Mouse (Mus musculus) MEL (cell line): ENCODE data around the gene Etv5.

Experiments used
- CHD2 ChIP-seq: IDR thresholded peaks from 2 replicates; pipeline ENCODE4 v1.6.1; 2011; ENCODE audit warnings: low read length, improper control_type of control experiment
- CTCF ChIP-seq, 3 experiments: IDR thresholded peaks in 2 of 3; conservative IDR thresholded peaks in 1 of 3; 2 replicates each; pipeline ENCODE4 v1.5.1; 2011 to 2012; ENCODE audit warnings: low read length in 3 of 3, low read depth in 2 of 3, mild to moderate bottlenecking in 2 of 3, improper control_type of control experiment in 1 of 3, inconsistent platforms in 1 of 3, mixed read lengths in 1 of 3, moderate library complexity in 1 of 3; ENCODE audit not compliant: control insufficient read depth in 1 of 3, insufficient read depth in 1 of 3, poor library complexity in 1 of 3, severe bottlenecking in 1 of 3
- EP300 ChIP-seq, 2 experiments: IDR thresholded peaks; 2 replicates each; pipeline ENCODE4 v1.6.1; 2011; ENCODE audit warnings: improper control_type of control experiment in 2 of 2, low read length in 2 of 2, low read depth in 1 of 2, mild to moderate bottlenecking in 1 of 2
- ETS1 ChIP-seq: IDR thresholded peaks from 2 replicates; pipeline ENCODE4 v1.6.1; 2012; ENCODE audit warnings: low read depth, mild to moderate bottlenecking, inconsistent platforms, low read length, improper control_type of control experiment, moderate library complexity
- GATA1 ChIP-seq: IDR thresholded peaks from 2 replicates; pipeline ENCODE4 v1.6.1; 2011; ENCODE audit warnings: low read depth, low read length, improper control_type of control experiment
- MAX ChIP-seq: IDR thresholded peaks from 2 replicates; pipeline ENCODE4 v1.6.1; 2011; ENCODE audit warnings: low read length, improper control_type of control experiment
- MAZ ChIP-seq: IDR thresholded peaks from 2 replicates; pipeline ENCODE4 v1.6.1; 2012; ENCODE audit warnings: low read depth, mild to moderate bottlenecking, inconsistent platforms, low read length, improper control_type of control experiment
- MEF2A ChIP-seq: IDR thresholded peaks from 2 replicates; pipeline ENCODE4 v1.6.1; 2014; ENCODE audit warnings: low read depth, mild to moderate bottlenecking, inconsistent platforms, low read length, improper control_type of control experiment; ENCODE audit not compliant: poor library complexity, insufficient replicate concordance, severe bottlenecking; ENCODE audit errors: extremely low read depth
- POLR2A ChIP-seq, 2 experiments: IDR thresholded peaks; 2 replicates each; pipeline ENCODE4 v1.6.1; 2011 to 2012; ENCODE audit warnings: low read length in 2 of 2, mild to moderate bottlenecking in 2 of 2, control low read depth in 1 of 2, improper control_type of control experiment in 1 of 2, low read depth in 1 of 2, moderate library complexity in 1 of 2; ENCODE audit not compliant: control insufficient read depth in 1 of 2, insufficient read depth in 1 of 2, poor library complexity in 1 of 2
- RCOR1 ChIP-seq: IDR thresholded peaks from 2 replicates; pipeline ENCODE4 v1.6.1; 2012; ENCODE audit warnings: low read depth, mild to moderate bottlenecking, inconsistent platforms, low read length, improper control_type of control experiment
- USF1 ChIP-seq: IDR thresholded peaks from 2 replicates; pipeline ENCODE4 v1.6.1; 2014; ENCODE audit warnings: low read depth, mild to moderate bottlenecking, inconsistent platforms, low read length, improper control_type of control experiment, moderate library complexity
- ZC3H11A ChIP-seq: IDR thresholded peaks from 2 replicates; pipeline ENCODE4 v1.6.1; 2012; ENCODE audit warnings: low read depth, mild to moderate bottlenecking, inconsistent platforms, low read length, improper control_type of control experiment

DNA sequence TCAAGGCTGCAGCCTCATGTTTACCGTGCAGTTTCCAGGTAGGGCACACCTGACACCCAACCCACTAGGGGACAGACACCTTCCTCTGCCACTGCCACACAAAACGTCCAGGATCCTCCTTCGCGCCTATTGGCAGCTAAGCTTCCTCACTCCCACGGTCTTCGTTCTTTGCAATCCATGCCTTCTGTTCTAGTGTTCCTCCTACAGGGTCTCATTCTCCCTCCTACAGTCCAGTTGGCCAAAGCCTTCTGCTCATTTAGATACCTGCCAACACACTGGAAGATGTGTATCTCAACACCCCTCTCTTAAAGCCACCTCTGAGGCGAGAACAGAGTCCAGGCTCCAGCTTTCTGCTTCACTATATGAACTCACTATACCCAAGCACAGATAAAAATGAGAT lies 21.6 kb downstream of the Etv5 start:
- TF ChIP-seq POLR2A (IDR thresholded peaks at IDR 0.05; ENCODE audit: control insufficient read depth in 1 of 2, insufficient read depth in 1 of 2, low read depth in 1 of 2, low read length in 2 of 2, poor library complexity in 1 of 2) = no peak
- TF ChIP-seq MAZ = no peak
- no peak for TF ChIP-seq CHD2
- TF ChIP-seq CTCF (IDR thresholded peaks at IDR 0.05 in 2 of 3, conservative IDR thresholded peaks at IDR 0.05 in 1 of 3; ENCODE audit: control insufficient read depth in 1 of 3, insufficient read depth in 1 of 3, low read depth in 2 of 3, low read length in 3 of 3, poor library complexity in 1 of 3, severe bottlenecking in 1 of 3) = no peak
- no peak for TF ChIP-seq USF1
- TF ChIP-seq ETS1 = no peak
- no peak for TF ChIP-seq GATA1
- no peak for TF ChIP-seq MAX
- no peak for TF ChIP-seq EP300 (IDR thresholded peaks at IDR 0.05; ENCODE audit: low read depth in 1 of 2, low read length in 2 of 2)
- TF ChIP-seq ZC3H11A = no peak
- TF ChIP-seq RCOR1 = no peak
- TF ChIP-seq MEF2A = no peak
